Mouse (Mus musculus) limb, embryonic 15.5 days (tissue): ENCODE measurements around the gene Hlcs. TPM values are rescaled to one million over a fixed set of nuclear protein-coding genes. Genes with fewer than 3 reads are reported as not detected.

Source experiments
- ATAC-seq: fragments of 200-750 bp; cut with Nextera tagmentation; 2 replicates; pipeline ENCODE4 v1.8.0; 2017; ENCODE audit warnings: low read depth, moderate TSS enrichment; ENCODE audit not compliant: insufficient number of reproducible peaks, low FRiP score, low TSS enrichment
- H3K27ac ChIP-seq: fragments of 300-500 bp; sonication (generic); 2 replicates; pipeline ENCODE4 v1.5.1; 2015; ENCODE audit warnings: moderate library complexity, mild to moderate bottlenecking, inconsistent platforms
- H3K27me3 ChIP-seq: fragments of 300-500 bp; sonication (generic); 2 replicates; pipeline ENCODE4 v1.6.1; 2015; ENCODE audit warnings: inconsistent platforms
- H3K36me3 ChIP-seq: fragments of 300-500 bp; sonication (generic); 2 replicates; pipeline ENCODE4 v1.6.1; 2015; ENCODE audit warnings: inconsistent platforms
- H3K4me1 ChIP-seq: fragments of 300-500 bp; sonication (generic); 2 replicates; pipeline ENCODE4 v1.6.1; 2015; ENCODE audit warnings: inconsistent platforms
- H3K4me2 ChIP-seq: fragments of 300-500 bp; sonication (generic); 2 replicates; pipeline ENCODE4 v1.6.1; 2015; ENCODE audit warnings: mild to moderate bottlenecking, inconsistent platforms
- H3K4me3 ChIP-seq: fragments of 300-500 bp; sonication (generic); 2 replicates; pipeline ENCODE4 v1.5.1; 2015; ENCODE audit warnings: mild to moderate bottlenecking, inconsistent platforms
- H3K9ac ChIP-seq: fragments of 300-500 bp; sonication (generic); 2 replicates; pipeline ENCODE4 v1.6.1; 2015; ENCODE audit warnings: inconsistent platforms
- H3K9me3 ChIP-seq: fragments of 300-500 bp; sonication (generic); 2 replicates; pipeline ENCODE4 v1.6.1; 2016; ENCODE audit warnings: inconsistent platforms
- WGBS: fragments of 180-500 bp; shearing (Covaris S2); methylation state at CpG from one replicate; pipeline ENCODE4 v1.1.7; 2015; 5-methylcytosine and 5-hydroxymethylcytosine counted together
- polyA plus RNA-seq: library from polyadenylated mRNA; unstranded; fragments of >200 nt; fragmentation: Nextera tagmentation; extraction: Ambion mirVana; gene quantifications from 2 replicates; pipeline ENCODE4 v1.2.1, GENCODE M21; 2015

Gene Hlcs
- polyA plus RNA-seq, 1 experiment from 2014 or later = 7.8 TPM

GRCm38 (mm10) chr16:94180122-94180870 lies 133.1 kb downstream of the Hlcs start:
- ATAC-seq = no peak
- Histone ChIP-seq H3K9ac (no peak overlapping the region), H3K27me3 (peaks cover 50% of the 10 kb centered on the region), H3K9me3 (no peaks in the 10 kb centered on the region), H3K4me2 (no peak overlapping the region), H3K36me3 (no peaks in the 10 kb centered on the region), H3K4me1 (peaks cover 8% of the 10 kb centered on the region), H3K4me3 (no peak overlapping the region), H3K27ac (no peak overlapping the region)
- WGBS = 58% methylated on average over 12 of the region's 12 CpGs

DNA sequence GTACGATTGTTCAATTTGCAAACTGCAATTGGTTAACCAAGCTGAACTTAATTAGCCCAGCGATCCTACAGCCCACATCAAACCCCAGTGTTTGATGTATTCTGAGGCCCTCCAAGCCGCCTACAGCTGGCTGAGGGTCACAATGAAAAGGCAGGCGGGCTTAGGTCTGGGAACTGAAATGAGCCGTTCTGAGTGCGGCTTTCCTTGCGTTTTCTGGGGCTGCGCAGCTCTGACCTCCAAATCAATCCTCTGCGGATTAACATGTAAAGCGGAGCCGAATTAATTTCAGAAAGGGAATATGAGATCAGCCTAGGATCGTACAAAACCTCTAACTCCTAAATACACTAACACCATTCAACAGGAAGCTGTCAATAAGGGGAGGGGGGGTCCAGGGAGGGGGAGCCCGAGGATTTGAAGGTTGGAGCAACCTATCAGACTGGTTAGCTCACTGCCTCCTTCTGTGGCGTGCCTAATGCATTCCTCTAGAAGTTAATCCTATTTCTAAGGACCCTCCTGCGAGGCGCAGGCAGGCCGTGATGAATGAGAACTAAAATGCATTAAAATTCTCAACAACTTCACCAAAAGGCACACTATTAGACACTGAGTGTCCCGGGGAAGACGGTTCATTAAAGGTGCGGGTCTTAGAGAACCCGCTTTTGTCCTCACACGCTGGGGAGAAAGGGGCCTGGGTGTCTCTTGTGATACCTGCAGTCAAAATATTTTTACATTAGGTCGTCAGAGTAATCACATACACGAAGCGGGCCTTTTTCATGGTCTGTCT lies 133.8 kb downstream of the Hlcs start:
- Histone ChIP-seq H3K4me1 (peaks cover 8% of the 10 kb centered on the region), H3K4me3 (no peak overlapping the region), H3K9me3 (no peaks in the 10 kb centered on the region), H3K27ac (no peak overlapping the region), H3K36me3 (no peaks in the 10 kb centered on the region), H3K4me2 (no peak overlapping the region), H3K9ac (no peak overlapping the region), H3K27me3 (peaks cover 50% of the 10 kb centered on the region)
- no peak for ATAC-seq
- WGBS = 30% methylated on average over 25 of the region's 25 CpGs

DNA sequence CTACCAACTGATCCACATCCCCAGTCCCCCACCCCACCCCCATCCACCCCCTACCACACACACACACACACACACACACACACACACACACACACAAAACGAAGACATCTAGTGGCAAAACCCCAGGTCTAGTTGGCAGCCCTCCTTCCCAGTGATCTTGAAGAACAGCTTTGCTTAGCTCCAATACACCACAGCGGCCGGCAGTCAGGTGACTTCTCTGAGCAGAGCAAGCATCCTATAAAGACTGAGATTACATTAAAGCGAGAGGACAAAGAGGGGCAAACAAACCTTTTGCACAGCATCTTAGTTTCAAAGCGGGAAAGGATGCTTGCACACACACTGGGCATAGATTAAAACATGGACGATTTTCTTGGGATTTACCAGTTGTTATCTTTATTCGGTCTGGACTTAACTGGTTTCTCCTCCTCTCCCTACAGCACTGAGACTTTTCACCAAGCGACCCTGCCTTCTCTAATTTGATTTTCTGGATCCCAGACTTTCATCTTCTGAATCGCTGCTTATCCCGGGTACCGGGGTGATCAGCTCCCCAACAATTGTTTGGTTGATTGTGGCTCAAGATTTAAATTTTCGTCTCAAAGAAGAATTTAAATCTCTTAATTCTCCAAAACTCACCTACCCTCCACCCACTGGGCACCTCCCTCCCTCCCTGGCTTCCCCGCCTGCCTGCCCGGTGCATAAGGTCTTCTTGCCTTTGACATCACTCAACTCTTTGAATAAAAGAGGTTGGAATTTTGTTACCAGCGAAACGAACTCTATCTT lies 134.7 kb downstream of the Hlcs start:
- no peak overlapping the region for H3K4me2 ChIP-seq
- peaks cover 47% of the 10 kb centered on the region for H3K27me3 ChIP-seq
- WGBS = 71% methylated on average over 16 of the region's 16 CpGs
- no peak for ATAC-seq
- H3K36me3 ChIP-seq = no peaks in the 10 kb centered on the region
- H3K4me1 ChIP-seq = peaks cover 8% of the 10 kb centered on the region
- H3K9me3 ChIP-seq = no peaks in the 10 kb centered on the region
- H3K9ac ChIP-seq = no peak overlapping the region
- H3K27ac ChIP-seq = no peak overlapping the region
- no peak overlapping the region for H3K4me3 ChIP-seq

DNA sequence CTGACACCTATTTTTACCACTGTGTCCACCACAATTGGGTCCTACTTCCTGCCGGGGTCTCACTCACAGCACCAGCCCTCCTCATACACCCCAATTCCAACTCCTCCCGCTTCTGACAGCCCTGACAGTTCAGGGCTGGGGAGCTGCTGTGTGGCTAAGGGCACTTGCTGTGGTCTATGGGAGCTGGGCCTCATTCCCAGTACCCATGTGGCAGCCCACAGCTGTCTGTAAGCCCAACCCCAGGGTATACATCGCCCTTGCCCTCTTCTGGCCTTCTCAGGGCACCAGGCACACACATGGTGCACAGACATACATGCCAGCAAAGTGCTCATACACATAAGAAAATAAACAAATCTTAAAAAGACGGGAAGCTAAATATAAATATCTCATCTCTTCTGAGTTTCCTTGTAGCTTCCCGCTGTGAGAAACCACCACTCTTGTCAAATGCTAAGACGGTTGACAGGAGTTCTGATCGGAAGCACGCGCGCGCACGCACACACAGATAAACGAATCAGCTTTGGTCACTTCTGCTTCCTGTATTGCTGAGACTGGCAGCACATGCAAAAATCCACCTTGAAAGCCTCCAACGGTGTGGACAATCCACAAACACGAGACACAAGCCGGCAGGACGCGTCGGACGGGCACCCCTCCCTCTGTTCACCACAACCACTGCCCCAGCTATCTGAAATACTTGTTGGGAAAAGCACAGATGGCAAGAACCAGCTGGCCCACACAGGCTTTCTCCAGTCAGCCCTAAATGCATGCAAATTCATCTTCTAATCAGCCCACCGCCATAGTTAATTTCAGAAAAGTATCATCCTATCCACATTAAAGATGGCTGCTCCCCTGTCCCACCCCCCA lies 136.1 kb downstream of the Hlcs start:
- Histone ChIP-seq H3K27me3 (peaks cover 41% of the 10 kb centered on the region), H3K9ac (no peak overlapping the region), H3K27ac (no peak overlapping the region), H3K9me3 (no peaks in the 10 kb centered on the region), H3K4me1 (peaks cover 8% of the 10 kb centered on the region), H3K4me2 (no peak overlapping the region), H3K4me3 (no peak overlapping the region), H3K36me3 (no peaks in the 10 kb centered on the region)
- WGBS = 88% methylated on average over 21 of the region's 21 CpGs
- ATAC-seq = no peak

DNA sequence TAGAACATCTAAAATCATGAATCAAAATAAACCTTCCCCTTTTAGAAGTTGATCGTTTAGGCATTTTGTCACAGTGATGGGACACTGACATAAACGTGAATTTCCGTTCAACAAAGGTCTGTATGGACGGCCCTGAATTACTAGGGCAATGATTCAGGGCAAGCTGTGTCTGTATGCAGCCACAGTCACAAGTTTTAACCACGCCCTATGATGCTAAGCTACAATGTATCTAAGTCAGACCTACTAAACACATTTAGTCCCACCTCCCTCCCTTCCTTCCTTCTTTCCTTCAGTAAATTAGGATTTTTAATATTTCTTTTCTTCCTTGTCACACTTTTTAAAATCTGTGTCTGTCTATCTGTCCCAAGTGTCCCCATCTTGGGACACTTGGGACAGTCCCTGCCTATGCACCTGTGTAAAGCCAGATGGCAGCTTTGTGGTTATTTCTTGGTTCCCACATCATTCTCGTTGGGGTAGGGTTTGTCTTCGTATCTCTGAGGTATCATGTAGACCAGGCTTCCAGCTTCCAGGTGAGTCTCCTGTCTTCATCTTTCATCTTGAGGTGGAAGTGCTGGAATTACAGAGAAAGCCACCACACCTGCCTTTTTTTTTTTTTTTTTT lies 137.9 kb downstream of the Hlcs start:
- H3K27ac ChIP-seq = no peak overlapping the region
- 88% methylated on average over 7 of the region's 7 CpGs for WGBS
- H3K4me1 ChIP-seq = peaks cover 8% of the 10 kb centered on the region
- no peak overlapping the region for H3K4me2 ChIP-seq
- ATAC-seq = no peak
- H3K36me3 ChIP-seq = no peaks in the 10 kb centered on the region
- H3K4me3 ChIP-seq = no peak overlapping the region
- H3K9ac ChIP-seq = no peak overlapping the region
- peaks cover 36% of the 10 kb centered on the region for H3K27me3 ChIP-seq
- no peaks in the 10 kb centered on the region for H3K9me3 ChIP-seq

GRCm38 (mm10) chr16:94173361-94173760 lies 140.0 kb downstream of the Hlcs start:
- Histone ChIP-seq H3K27ac (no peak overlapping the region), H3K4me1 (no peaks in the 10 kb centered on the region), H3K9ac (no peak overlapping the region), H3K27me3 (peaks cover 24% of the 10 kb centered on the region), H3K4me3 (no peak overlapping the region), H3K9me3 (no peaks in the 10 kb centered on the region), H3K4me2 (no peak overlapping the region), H3K36me3 (no peaks in the 10 kb centered on the region)
- no peak for ATAC-seq
- 90% methylated on average over 1 of the region's 1 CpGs for WGBS

DNA sequence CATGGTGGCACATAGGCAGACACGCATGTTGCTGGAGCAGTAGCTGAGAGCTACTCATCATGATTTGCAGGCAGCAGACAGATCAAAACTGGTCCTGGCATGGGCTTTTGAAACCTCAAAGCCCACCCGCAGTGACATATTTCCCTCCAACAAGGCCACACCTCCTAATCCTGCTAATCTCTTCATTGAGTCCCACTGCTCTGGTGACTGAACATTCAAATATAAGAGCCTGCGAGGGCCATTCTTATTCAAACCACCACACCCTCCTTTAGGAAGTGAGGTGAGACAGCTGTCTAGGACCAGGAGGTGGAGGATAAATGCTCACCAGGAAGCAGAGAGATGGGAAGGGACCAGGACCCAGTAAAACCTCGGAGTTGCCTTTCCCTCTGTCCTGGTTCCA lies 143.2 kb downstream of the Hlcs start:
- Histone ChIP-seq H3K36me3 (no peaks in the 10 kb centered on the region), H3K27ac (no peak overlapping the region), H3K9me3 (no peaks in the 10 kb centered on the region), H3K4me3 (no peak overlapping the region), H3K4me1 (no peaks in the 10 kb centered on the region; the same call in 1 of the 2 replicates), H3K4me2 (no peak overlapping the region), H3K9ac (no peak overlapping the region), H3K27me3 (peaks cover 15% of the 10 kb centered on the region; the same call in 1 of the 2 replicates)
- WGBS = 64% methylated on average over 4 of the region's 4 CpGs
- no peak for ATAC-seq

GRCm38 (mm10) chr16:94168655-94169545 lies 144.5 kb downstream of the Hlcs start:
- ATAC-seq = no peak
- Histone ChIP-seq H3K4me2 (no peak overlapping the region), H3K9me3 (no peaks in the 10 kb centered on the region), H3K4me1 (peaks cover 13% of the 10 kb centered on the region), H3K27me3 (peaks cover 15% of the 10 kb centered on the region; the same call in 1 of the 2 replicates), H3K4me3 (no peak overlapping the region), H3K9ac (no peak overlapping the region), H3K27ac (no peak overlapping the region), H3K36me3 (no peaks in the 10 kb centered on the region)
- WGBS = 89% methylated on average over 16 of the region's 16 CpGs

DNA sequence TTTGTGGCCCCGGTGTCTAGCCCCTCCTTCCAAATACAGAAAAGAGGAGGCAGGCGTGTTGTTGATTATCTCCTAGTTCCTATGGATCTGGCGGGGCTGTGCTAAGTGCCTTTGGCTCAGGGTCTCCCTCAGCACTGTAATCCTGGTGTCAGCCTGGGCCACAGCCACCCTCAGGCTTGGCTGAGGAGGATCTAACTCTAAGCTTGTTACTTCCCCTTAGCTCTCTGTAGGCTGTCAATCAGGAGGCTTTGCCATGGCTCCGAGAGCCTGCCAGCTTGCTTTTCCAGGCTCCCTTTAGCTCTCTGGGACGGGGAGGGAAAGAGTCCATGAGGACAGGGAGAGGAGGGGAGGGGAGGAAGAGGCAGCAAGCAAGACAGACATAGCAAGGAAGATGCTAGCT lies 148.4 kb downstream of the Hlcs start:
- Histone ChIP-seq H3K4me2 (no peak overlapping the region), H3K9ac (no peak overlapping the region), H3K27ac (no peak overlapping the region), H3K36me3 (no peaks in the 10 kb centered on the region), H3K27me3 (peaks cover 24% of the 10 kb centered on the region), H3K4me3 (no peak overlapping the region), H3K4me1 (peaks cover 19% of the 10 kb centered on the region), H3K9me3 (no peaks in the 10 kb centered on the region)
- 20% methylated on average over 5 of the region's 5 CpGs for WGBS
- no peak; the same call in 1 of the 2 replicates for ATAC-seq

DNA sequence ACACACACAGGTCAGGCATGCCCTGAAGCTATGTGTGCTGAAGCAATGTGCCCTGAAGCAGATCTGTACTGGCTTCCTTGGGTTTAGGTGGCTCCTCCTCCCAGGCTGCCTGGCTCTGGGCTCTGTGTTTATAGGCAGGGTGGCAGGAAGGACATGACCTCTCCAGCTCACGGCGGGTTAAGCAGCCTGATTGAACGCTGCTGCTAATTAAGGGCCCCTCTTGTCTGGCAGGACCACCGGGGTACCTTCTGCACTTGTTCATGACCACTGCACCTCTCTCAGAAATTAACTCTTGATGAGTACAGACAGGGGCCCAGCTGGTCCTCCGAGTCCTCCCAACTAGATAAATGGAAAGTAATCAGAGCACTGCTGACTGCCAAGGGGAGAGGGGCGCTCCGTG lies 149.1 kb downstream of the Hlcs start:
- Histone ChIP-seq H3K9ac (no peak overlapping the region), H3K27me3 (peaks cover 24% of the 10 kb centered on the region), H3K4me3 (no peak overlapping the region), H3K4me2 (no peak overlapping the region), H3K4me1 (peaks cover 19% of the 10 kb centered on the region), H3K9me3 (no peaks in the 10 kb centered on the region), H3K36me3 (no peaks in the 10 kb centered on the region), H3K27ac (no peak overlapping the region)
- WGBS = 21% methylated on average over 7 of the region's 7 CpGs
- no peak for ATAC-seq
